Mouse (Mus musculus) lung, postnatal 36 days (tissue): ENCODE results near the gene 4930447F04Rik.

Experiments used
- DNase-seq: peaks from one replicate; pipeline ENCODE4 v3.0.0; 2022; ENCODE audit warnings: mixed read lengths

Gene 4930447F04Rik

GRCm38 (mm10) chrX:66304124-66304523 is at the start of gene 4930447F04Rik:
Gene 4930447F04Rik, minus strand, starts transcription at chrX:66304224.
- no peak for DNase-seq
